Mouse (Mus musculus): ENCODE measurements around the gene Bcas3.

Bcas3 gene

GRCm38 (mm10) chr11:85751171-85751570 is 398.2 kb downstream of the Bcas3 start:
- DNase-seq (ENCODE audit: low spot score) = no peak

GRCm38 (mm10) chr11:85754631-85755502 is 401.9 kb downstream of the Bcas3 start:
- no peak for DNase-seq (ENCODE audit: low spot score)

- no peak for DNase-seq (ENCODE audit: low spot score)
Observed at GRCm38 (mm10) chr11:85755503-85756044, 402.6 kb downstream of the Bcas3 start.

GRCm38 (mm10) chr11:85758891-85759290 is 405.9 kb downstream of the Bcas3 start:
- DNase-seq (ENCODE audit: low spot score) = no peak

- DNase-seq (ENCODE audit: low spot score) = no peak
Observed at GRCm38 (mm10) chr11:85759634-85760439, 406.9 kb downstream of the Bcas3 start.

GRCm38 (mm10) chr11:85760486-85761141 is 407.6 kb downstream of the Bcas3 start:
- peak; percentile 14 for DNase-seq (ENCODE audit: low spot score)

- DNase-seq (ENCODE audit: low spot score) = no peak
Observed at GRCm38 (mm10) chr11:85761170-85761569, 408.2 kb downstream of the Bcas3 start.

GRCm38 (mm10) chr11:85763655-85764054 is 410.7 kb downstream of the Bcas3 start:
- no peak for DNase-seq (ENCODE audit: low spot score)

GRCm38 (mm10) chr11:85766106-85766723 is 413.2 kb downstream of the Bcas3 start:
- DNase-seq (ENCODE audit: low spot score) = no peak

GRCm38 (mm10) chr11:85766811-85767210 is 413.8 kb downstream of the Bcas3 start:
- no peak for DNase-seq (ENCODE audit: low spot score)

- DNase-seq (ENCODE audit: low spot score) = no peak
Observed at GRCm38 (mm10) chr11:85769740-85770139, 416.8 kb downstream of the Bcas3 start.

- DNase-seq (ENCODE audit: low spot score) = no peak
Observed at GRCm38 (mm10) chr11:85773391-85773790, 420.4 kb downstream of the Bcas3 start.

- no peak for DNase-seq (ENCODE audit: low spot score)
Observed at GRCm38 (mm10) chr11:85774707-85775106, 421.7 kb downstream of the Bcas3 start.

GRCm38 (mm10) chr11:85775492-85775891 is 422.5 kb downstream of the Bcas3 start:
- DNase-seq (ENCODE audit: low spot score) = no peak

- DNase-seq (ENCODE audit: low spot score) = no peak
Observed at GRCm38 (mm10) chr11:85776861-85777360, 423.9 kb downstream of the Bcas3 start.

GRCm38 (mm10) chr11:85777950-85778349 is 425.0 kb downstream of the Bcas3 start:
- DNase-seq (ENCODE audit: low spot score) = no peak

- no peak for DNase-seq (ENCODE audit: low spot score)
Observed at GRCm38 (mm10) chr11:85780303-85780702, 427.3 kb downstream of the Bcas3 start.

GRCm38 (mm10) chr11:85786113-85786718 is 433.2 kb downstream of the Bcas3 start:
- no peak for DNase-seq (ENCODE audit: low spot score)

- no peak for DNase-seq (ENCODE audit: low spot score)
Observed at GRCm38 (mm10) chr11:85789750-85790149, 436.8 kb downstream of the Bcas3 start.

GRCm38 (mm10) chr11:85790267-85790666 is 437.3 kb downstream of the Bcas3 start:
- no peak for DNase-seq (ENCODE audit: low spot score)

GRCm38 (mm10) chr11:85791212-85791611 is 438.2 kb downstream of the Bcas3 start:
- no peak for DNase-seq (ENCODE audit: low spot score)

Data from urinary bladder, postnatal 25 days (tissue).